Mouse (Mus musculus) C2C12 (cell line): ENCODE measurements around the gene Rtcb.

Experiments used
- CTCF ChIP-seq: IDR thresholded peaks from one replicate; pipeline ENCODE4 v1.5.1; 2011; ENCODE audit not compliant: control insufficient read depth, insufficient read depth, insufficient read length
- MYOD1 ChIP-seq: IDR thresholded peaks from one replicate; pipeline ENCODE4 v1.6.1; 2011; ENCODE audit warnings: low read depth; ENCODE audit not compliant: control insufficient read depth, insufficient read length
- USF1 ChIP-seq: IDR thresholded peaks from one replicate; pipeline ENCODE4 v1.6.1; 2011; ENCODE audit warnings: low read depth, mild to moderate bottlenecking, control low read depth, moderate library complexity

DNA sequence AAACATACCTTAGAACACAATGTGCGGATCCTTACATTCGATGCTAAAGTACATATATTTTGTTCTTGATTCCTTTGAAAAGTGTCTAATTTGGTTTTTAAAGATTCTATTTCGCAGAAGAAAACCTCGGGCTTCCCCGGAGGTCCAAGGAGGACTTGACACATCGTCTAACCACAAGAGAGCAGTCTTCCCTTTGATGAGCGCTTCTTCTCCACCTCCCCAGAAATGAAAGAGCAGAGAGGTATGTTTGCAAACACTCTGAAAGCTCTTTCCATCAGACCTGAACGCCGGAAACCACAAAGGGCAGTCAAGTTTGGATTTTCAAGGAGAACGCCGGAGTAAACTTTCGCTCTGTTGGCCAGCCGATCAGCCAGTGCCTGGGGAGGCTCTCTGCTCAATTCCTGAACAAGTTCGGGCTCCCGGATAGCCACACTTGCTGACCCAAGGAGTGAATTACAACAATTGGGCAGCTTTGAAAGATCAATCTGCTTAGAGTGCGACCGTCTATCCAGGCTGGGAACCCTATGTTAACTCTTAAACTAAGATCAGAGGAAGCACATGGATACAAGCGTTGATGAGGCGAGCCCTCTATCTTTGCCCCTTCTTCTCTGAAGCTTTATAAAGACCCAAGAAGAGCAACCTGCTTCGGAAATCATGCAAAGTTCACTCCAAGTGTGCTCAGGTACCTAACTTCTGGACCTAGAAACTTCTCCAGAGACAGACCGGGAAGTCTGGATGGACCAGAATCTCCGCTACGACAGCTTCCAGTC is 29.8 kb downstream of the Rtcb start, which contains the start of gene Ascl4:
- TF ChIP-seq USF1 (no peak), MYOD1 (no peak), CTCF (no peak)
